Mouse (Mus musculus) kidney, embryonic 14.5 days (tissue): ENCODE data around the gene Dqx1. TPM values are rescaled to one million over a fixed set of nuclear protein-coding genes. Genes with fewer than 3 reads are reported as not detected.

ENCODE experiments used
- ATAC-seq: fragments of 200-750 bp; cut with Nextera tagmentation; 2 replicates; pipeline ENCODE4 v1.8.0; 2017; ENCODE audit warnings: moderate number of reproducible peaks, mild to moderate bottlenecking, moderate TSS enrichment, moderate library complexity; ENCODE audit not compliant: low FRiP score, low TSS enrichment
- H3K27ac ChIP-seq: fragments of 300-500 bp; sonication (generic); 2 replicates; pipeline ENCODE4 v1.5.1; 2014; ENCODE audit warnings: low read depth, mild to moderate bottlenecking, low read length, moderate library complexity, mixed read lengths
- H3K27me3 ChIP-seq: fragments of 300-500 bp; sonication (generic); 2 replicates; pipeline ENCODE4 v1.6.1; 2014; ENCODE audit warnings: mild to moderate bottlenecking, low read length; ENCODE audit not compliant: control insufficient read depth, insufficient read depth
- H3K36me3 ChIP-seq: fragments of 300-500 bp; sonication (generic); 2 replicates; pipeline ENCODE4 v1.6.1; 2014; ENCODE audit warnings: low read length, mixed read lengths; ENCODE audit not compliant: control insufficient read depth, insufficient read depth
- H3K4me1 ChIP-seq: fragments of 300-500 bp; sonication (generic); 2 replicates; pipeline ENCODE4 v1.6.1; 2014; ENCODE audit warnings: low read length, mixed read lengths; ENCODE audit not compliant: control insufficient read depth, insufficient read depth
- H3K4me2 ChIP-seq: fragments of 300-500 bp; sonication (generic); replicated peaks from 2 replicates; pipeline ENCODE4 v1.6.1; 2014; ENCODE audit warnings: low read depth, mild to moderate bottlenecking, low read length
- H3K4me3 ChIP-seq: fragments of 300-500 bp; sonication (generic); 2 replicates; pipeline ENCODE4 v1.5.1; 2014; ENCODE audit warnings: mild to moderate bottlenecking, low read length
- H3K9ac ChIP-seq: fragments of 300-500 bp; sonication (generic); 2 replicates; pipeline ENCODE4 v1.6.1; 2014; ENCODE audit warnings: low read depth, mild to moderate bottlenecking, low read length, moderate library complexity
- H3K9me3 ChIP-seq: fragments of 300-500 bp; sonication (generic); 2 replicates; pipeline ENCODE4 v1.6.1; 2016; ENCODE audit warnings: low read length; ENCODE audit not compliant: control insufficient read depth
- WGBS: fragments of 180-500 bp; shearing (Covaris S2); extraction: QIAGEN DNeasy Blood & Tissue Kit; methylation state at CpG from one replicate; pipeline ENCODE4 v1.1.7; 2014; 5-methylcytosine and 5-hydroxymethylcytosine counted together
- polyA plus RNA-seq: library from polyadenylated mRNA; unstranded; fragments of >200 nt; fragmentation: Nextera tagmentation; extraction: Ambion mirVana; gene quantifications from 2 replicates; pipeline ENCODE4 v1.2.1, GENCODE M21; 2014

The Dqx1 gene
- polyA plus RNA-seq, 1 experiment from 2014 or later, result 2.6 TPM

GRCm38 (mm10) chr6:83029777-83030176 lies 27.9 kb upstream of the Dqx1 start:
- WGBS, result 27% methylated on average over 10 of the region's 10 CpGs
- Histone ChIP-seq H3K4me1 (peaks cover 6% of the 10 kb centered on the region; the same call in 1 of the 2 replicates), H3K27ac (no peak overlapping the region), H3K9ac (no peak overlapping the region), H3K27me3 (peaks cover 14% of the 10 kb centered on the region; the same call in 1 of the 2 replicates), H3K4me3 (no peak overlapping the region), H3K4me2 (no peak overlapping the region), H3K9me3 (no peaks in the 10 kb centered on the region), H3K36me3 (peaks cover 4% of the 10 kb centered on the region; the same call in 1 of the 2 replicates)
- no peak for ATAC-seq

GRCm38 (mm10) chr6:83031111-83031510 lies 26.5 kb upstream of the Dqx1 start:
- peaks cover 14% of the 10 kb centered on the region; the same call in 1 of the 2 replicates for H3K27me3 ChIP-seq
- H3K36me3 ChIP-seq, result peaks cover 4% of the 10 kb centered on the region; the same call in 1 of the 2 replicates
- no peaks in the 10 kb centered on the region for H3K9me3 ChIP-seq
- no peak for ATAC-seq
- peaks cover 10% of the 10 kb centered on the region; the same call in 1 of the 2 replicates for H3K4me1 ChIP-seq
- WGBS, result 81% methylated on average over 7 of the region's 7 CpGs
- no peak overlapping the region for H3K27ac ChIP-seq
- no peak overlapping the region for H3K4me2 ChIP-seq
- H3K4me3 ChIP-seq, result no peak overlapping the region
- H3K9ac ChIP-seq, result 0 out of 2 replicates have a peak overlapping the region, but pooled peaks have one; percentile 12

- Histone ChIP-seq H3K27me3 (peaks cover 14% of the 10 kb centered on the region; the same call in 1 of the 2 replicates), H3K9ac (0 out of 2 replicates have a peak overlapping the region, but pooled peaks have one; percentile 46), H3K4me1 (peaks cover 10% of the 10 kb centered on the region; the same call in 1 of the 2 replicates), H3K27ac (no peak overlapping the region), H3K4me2 (peak overlapping the region; percentile 90), H3K4me3 (peak overlapping the region; percentile 58), H3K9me3 (no peaks in the 10 kb centered on the region), H3K36me3 (peaks cover 4% of the 10 kb centered on the region; the same call in 1 of the 2 replicates)
- ATAC-seq, result no peak
- 27% methylated on average over 18 of the region's 18 CpGs for WGBS
Measured at GRCm38 (mm10) chr6:83031921-83032590, 25.6 kb upstream of the Dqx1 start.

- peaks cover 10% of the 10 kb centered on the region; the same call in 1 of the 2 replicates for H3K4me1 ChIP-seq
- H3K27ac ChIP-seq, result peak overlapping the region; percentile 90; the same call in 1 of the 2 replicates
- H3K9me3 ChIP-seq, result no peaks in the 10 kb centered on the region
- peak overlapping the region; percentile 58 for H3K4me3 ChIP-seq
- H3K9ac ChIP-seq, result peak overlapping the region; percentile 46
- peaks cover 4% of the 10 kb centered on the region; the same call in 1 of the 2 replicates for H3K36me3 ChIP-seq
- under 1% methylated on average over 31 of the region's 31 CpGs for whole genome bisulfite sequencing
- peak overlapping the region; percentile 90 for H3K4me2 ChIP-seq
- peaks cover 14% of the 10 kb centered on the region; the same call in 1 of the 2 replicates for H3K27me3 ChIP-seq
- peak; percentile 63 for ATAC-seq
Measured at GRCm38 (mm10) chr6:83032769-83033191, 24.9 kb upstream of the Dqx1 start.

- peak; percentile 85 for ATAC-seq
- peaks cover 4% of the 10 kb centered on the region; the same call in 1 of the 2 replicates for H3K36me3 ChIP-seq
- peak within 1 kb of the TSS; percentile 46 for H3K9ac ChIP-seq
- under 1% methylated on average over 51 of the region's 51 CpGs for WGBS
- peak within 1 kb of the TSS; percentile 90 for H3K4me2 ChIP-seq
- H3K4me3 ChIP-seq, result peak within 1 kb of the TSS; percentile 58
- H3K27ac ChIP-seq, result peak within 1 kb of the TSS; percentile 90
- H3K27me3 ChIP-seq, result peaks cover 14% of the 10 kb centered on the region; the same call in 1 of the 2 replicates
- H3K9me3 ChIP-seq, result no peaks in the 10 kb centered on the region
- peaks cover 13% of the 10 kb centered on the region; the same call in 1 of the 2 replicates for H3K4me1 ChIP-seq
Measured at GRCm38 (mm10) chr6:83033249-83034185, 24.1 kb upstream of the Dqx1 start, which contains the start of the genes Dok1 and Loxl3. Dok1 (minus strand) TSS chr6:83033471. Loxl3 (plus strand) TSS chr6:83034173.

- peaks cover 4% of the 10 kb centered on the region; the same call in 1 of the 2 replicates for H3K36me3 ChIP-seq
- peak overlapping the region; percentile 58 for H3K4me3 ChIP-seq
- 25% methylated on average over 5 of the region's 5 CpGs for WGBS
- peak overlapping the region; percentile 46 for H3K9ac ChIP-seq
- H3K4me1 ChIP-seq, result peaks cover 18% of the 10 kb centered on the region; the same call in 1 of the 2 replicates
- peak overlapping the region; percentile 90 for H3K27ac ChIP-seq
- peak; percentile 6; the same call in 1 of the 2 replicates for ATAC-seq
- peak overlapping the region; percentile 90 for H3K4me2 ChIP-seq
- H3K9me3 ChIP-seq, result no peaks in the 10 kb centered on the region
- peaks cover 14% of the 10 kb centered on the region; the same call in 1 of the 2 replicates for H3K27me3 ChIP-seq
Measured at GRCm38 (mm10) chr6:83034463-83035055, 23.1 kb upstream of the Dqx1 start.

- no peak for ATAC-seq
- Histone ChIP-seq H3K4me2 (no peak overlapping the region), H3K36me3 (0 out of 2 replicates have a peak, but pooled peaks cover 4% of the 10 kb centered on the region), H3K4me3 (no peak overlapping the region), H3K4me1 (peaks cover 15% of the 10 kb centered on the region; the same call in 1 of the 2 replicates), H3K9me3 (no peaks in the 10 kb centered on the region), H3K27ac (no peak overlapping the region), H3K9ac (no peak overlapping the region), H3K27me3 (no peaks in the 10 kb centered on the region)
- 90% methylated on average over 8 of the region's 8 CpGs for WGBS
Measured at GRCm38 (mm10) chr6:83037188-83037587, 20.5 kb upstream of the Dqx1 start.

- WGBS, result 9% methylated on average over 24 of the region's 24 CpGs
- H3K27me3 ChIP-seq, result no peaks in the 10 kb centered on the region
Measured at GRCm38 (mm10) chr6:83038496-83039012, 19.1 kb upstream of the Dqx1 start.

More at GRCm38 (mm10) chr6:83038496-83039012, 19.1 kb upstream of the Dqx1 start:
- H3K4me3 ChIP-seq, result peak overlapping the region; percentile 18; the same call in 1 of the 2 replicates
- no peak overlapping the region for H3K9ac ChIP-seq
- H3K4me1 ChIP-seq, result peaks cover 14% of the 10 kb centered on the region; the same call in 1 of the 2 replicates
- H3K36me3 ChIP-seq, result 0 out of 2 replicates have a peak, but pooled peaks cover 4% of the 10 kb centered on the region
- peak; percentile 59 for ATAC-seq
- no peaks in the 10 kb centered on the region for H3K9me3 ChIP-seq
- peak overlapping the region; percentile 42 for H3K4me2 ChIP-seq
- H3K27ac ChIP-seq, result no peak overlapping the region
